Mouse (Mus musculus) myocyte (in vitro differentiated cells): ENCODE results near the gene Nepn.

ENCODE experiments used
- CEBPB ChIP-seq: IDR thresholded peaks from 2 replicates; pipeline ENCODE4 v1.6.1; 2011; ENCODE audit warnings: mild to moderate bottlenecking, moderate library complexity; ENCODE audit not compliant: poor library complexity, insufficient read depth, severe bottlenecking
- MAX ChIP-seq: IDR thresholded peaks from one replicate; pipeline ENCODE4 v1.6.1; 2011; ENCODE audit warnings: low read depth, mild to moderate bottlenecking, control low read depth
- POLR2A ChIP-seq: IDR thresholded peaks from one replicate; pipeline ENCODE4 v1.6.1; 2011; ENCODE audit warnings: low read depth, mild to moderate bottlenecking, control low read depth, moderate library complexity; ENCODE audit not compliant: insufficient read length
- TCF12 ChIP-seq: IDR thresholded peaks from one replicate; pipeline ENCODE4 v1.6.1; 2011; ENCODE audit warnings: mild to moderate bottlenecking, control low read depth; ENCODE audit not compliant: poor library complexity, insufficient read depth, severe bottlenecking

- TF ChIP-seq POLR2A (no peak), MAX (no peak), TCF12 (no peak), CEBPB (no peak)
Measured at GRCm38 (mm10) chr10:52383022-52383421, 5.8 kb upstream of the Nepn start.
